Comparison of ENCODE assay signal across 14 mouse cellular contexts in genomic region chr7:34651381-34651780, GRCm38 (mm10). TPM values are rescaled to one million over a fixed set of nuclear protein-coding genes. Genes with fewer than 3 reads are reported as not detected.
DNase-seq lines count a peak whose midpoint lies in the region; ATAC-seq lines count a peak whose summit lies in the region.
"Had no signal": no experiment of that assay in that cellular context is flagged by ENCODE, and none has a peak within 500 bp of the region (broad histone marks: within the 10 kb centered on the region; RNA-seq: fewer than 3 reads in every experiment).

No protein-coding gene starts in this region.

- peak overlapping the region; percentile 87 for H3K4me2 ChIP-seq in kidney, embryonic 15.5 days
- peak overlapping the region; percentile 94 for H3K4me2 ChIP-seq in forebrain, embryonic 16.5 days (ENCODE audit: low read length)
- peak overlapping the region; percentile 88 for H3K4me2 ChIP-seq in limb, embryonic 13.5 days (replicated peaks)
- H3K4me2 ChIP-seq in neural tube, embryonic 15.5 days: peak overlapping the region; percentile 91

- H3K9me3 ChIP-seq in kidney, embryonic 15.5 days (replicated peaks): no peaks in the 10 kb centered on the region
- H3K9me3 ChIP-seq in forebrain, embryonic 16.5 days (ENCODE audit: control insufficient read depth, low read length): no peaks in the 10 kb centered on the region
- H3K9me3 ChIP-seq in limb, embryonic 13.5 days: no peaks in the 10 kb centered on the region
- no peaks in the 10 kb centered on the region for H3K9me3 ChIP-seq in neural tube, embryonic 15.5 days (replicated peaks)

- no peaks in the 10 kb centered on the region for H3K27me3 ChIP-seq in kidney, embryonic 15.5 days
- no peaks in the 10 kb centered on the region for H3K27me3 ChIP-seq in forebrain, embryonic 16.5 days (replicated peaks; ENCODE audit: control insufficient read depth, insufficient read depth, low read length)
- no peaks in the 10 kb centered on the region for H3K27me3 ChIP-seq in limb, embryonic 13.5 days
- H3K27me3 ChIP-seq in neural tube, embryonic 15.5 days (replicated peaks): no peaks in the 10 kb centered on the region
- H3K27me3 ChIP-seq: Patski had no signal

- H3K4me1 ChIP-seq in kidney, embryonic 15.5 days: peaks cover 32% of the 10 kb centered on the region
- H3K4me1 ChIP-seq in forebrain, embryonic 16.5 days (replicated peaks; ENCODE audit: control insufficient read depth, insufficient read depth, low read length): peaks cover 31% of the 10 kb centered on the region
- H3K4me1 ChIP-seq in limb, embryonic 13.5 days: peaks cover 36% of the 10 kb centered on the region
- H3K4me1 ChIP-seq in neural tube, embryonic 15.5 days: peaks cover 63% of the 10 kb centered on the region

- no peak overlapping the region for H3K9ac ChIP-seq in kidney, embryonic 15.5 days
- H3K9ac ChIP-seq in forebrain, embryonic 16.5 days (replicated peaks; ENCODE audit: low read depth, low read length): peak overlapping the region; percentile 27
- H3K9ac ChIP-seq in limb, embryonic 13.5 days: peak overlapping the region; percentile 94
- peak overlapping the region; percentile 21; the same call in 1 of the 2 replicates for H3K9ac ChIP-seq in neural tube, embryonic 15.5 days (replicated peaks)
- H3K9ac ChIP-seq: liver, embryonic 14.5 days had no signal

- ATAC-seq in kidney, embryonic 15.5 days (replicated peaks; ENCODE audit: low FRiP score): no peak
- ATAC-seq in forebrain, embryonic 16.5 days: no peak
- ATAC-seq in limb, embryonic 13.5 days (ENCODE audit: low FRiP score, low read depth): no peak
- ATAC-seq in neural tube, embryonic 15.5 days (ENCODE audit: low FRiP score): no peak
- ATAC-seq: Patski had no signal

- peaks cover 42% of the 10 kb centered on the region for H3K36me3 ChIP-seq in kidney, embryonic 15.5 days
- H3K36me3 ChIP-seq in forebrain, embryonic 16.5 days (ENCODE audit: control insufficient read depth, insufficient read depth): no peaks in the 10 kb centered on the region; the same call in 1 of the 2 replicates
- H3K36me3 ChIP-seq in limb, embryonic 13.5 days: peaks cover 44% of the 10 kb centered on the region
- H3K36me3 ChIP-seq in neural tube, embryonic 15.5 days: peaks cover 23% of the 10 kb centered on the region

- 55% methylated on average over 2 of the region's 2 CpGs for WGBS in kidney, embryonic 15.5 days
- 18% methylated on average over 2 of the region's 2 CpGs for WGBS in forebrain, embryonic 16.5 days
- 20% methylated on average over 2 of the region's 2 CpGs for WGBS in limb, embryonic 13.5 days
- WGBS in neural tube, embryonic 15.5 days: 18% methylated on average over 2 of the region's 2 CpGs

- H3K4me3 ChIP-seq in kidney, embryonic 15.5 days (replicated peaks): peak overlapping the region; percentile 83
- H3K4me3 ChIP-seq in forebrain, embryonic 16.5 days (replicated peaks; ENCODE audit: low read length): peak overlapping the region; percentile 84
- peak overlapping the region; percentile 82 for H3K4me3 ChIP-seq in limb, embryonic 13.5 days
- H3K4me3 ChIP-seq in neural tube, embryonic 15.5 days (replicated peaks): peak overlapping the region; percentile 69
- H3K4me3 ChIP-seq: heart, adult 2 months; megakaryocyte, embryonic 14.5 days had no signal

- DNase-seq in kidney, postnatal 25 days: no peak
- no peak for DNase-seq in adrenal gland, postnatal 36 days
- no peak for DNase-seq in adrenal gland, postnatal 4 days (ENCODE audit: low spot score in 2 of 2)
- DNase-seq in cerebellum, adult 11 months: no peak
- DNase-seq: adrenal gland, postnatal 10 days; cerebellum, adult 9-10 months; heart, adult 2 months had no signal

- 0 out of 2 replicates have a peak overlapping the region, but pooled peaks have one; percentile 32 for H3K27ac ChIP-seq in kidney, embryonic 15.5 days
- H3K27ac ChIP-seq in forebrain, embryonic 16.5 days (ENCODE audit: low read length): no peak overlapping the region
- peak overlapping the region; percentile 48; the same call in 1 of the 2 replicates for H3K27ac ChIP-seq in limb, embryonic 13.5 days
- peak overlapping the region; percentile 54 for H3K27ac ChIP-seq in neural tube, embryonic 15.5 days (replicated peaks)
- H3K27ac ChIP-seq: heart, adult 2 months; liver, embryonic 14.5 days had no signal

RNA-seq across cellular contexts. Expression of gene Kctd15, which starts 5.2 kb away (rescaled TPM):
- polyA plus RNA-seq in kidney, embryonic 15.5 days (2015; fragmentation: Nextera tagmentation; extraction: Ambion mirVana): 33.4 and 37.0 TPM in 2 replicates
- 25.2 and 28.1 TPM in 2 replicates for polyA plus RNA-seq in forebrain, embryonic 16.5 days (2015; fragmentation: Nextera tagmentation; extraction: Ambion mirVana)
- 42.8 and 45.7 TPM in 2 replicates for polyA plus RNA-seq in limb, embryonic 13.5 days (2015; fragmentation: Nextera tagmentation; extraction: Ambion mirVana)
- 26.0 and 26.9 TPM in 2 replicates for polyA plus RNA-seq in neural tube, embryonic 15.5 days (2015; fragmentation: Nextera tagmentation; extraction: Ambion mirVana)
- 10 to 100 TPM in 1 of 2 experiments, 1 to 10 TPM in 1; 9.0 to 11.3 TPM for total RNA-seq in adrenal gland, postnatal 36 days (2021)
- 10 to 100 TPM; 15.6 to 19.9 TPM for total RNA-seq in adrenal gland, postnatal 4 days (2021)
